Mouse (Mus musculus): ENCODE results near the gene Syvn1. TPM values are rescaled to one million over a fixed set of nuclear protein-coding genes. Genes with fewer than 3 reads are reported as not detected.

Syvn1 gene
- polyA plus RNA-seq (2014; fragmentation: Illumina TruSeq; extraction: RNeasy Lipid Tissue Mini Kit (QIAGEN cat#74804); ENCODE audit: low read depth, low replicate concordance), result 0.82 TPM

DNA sequence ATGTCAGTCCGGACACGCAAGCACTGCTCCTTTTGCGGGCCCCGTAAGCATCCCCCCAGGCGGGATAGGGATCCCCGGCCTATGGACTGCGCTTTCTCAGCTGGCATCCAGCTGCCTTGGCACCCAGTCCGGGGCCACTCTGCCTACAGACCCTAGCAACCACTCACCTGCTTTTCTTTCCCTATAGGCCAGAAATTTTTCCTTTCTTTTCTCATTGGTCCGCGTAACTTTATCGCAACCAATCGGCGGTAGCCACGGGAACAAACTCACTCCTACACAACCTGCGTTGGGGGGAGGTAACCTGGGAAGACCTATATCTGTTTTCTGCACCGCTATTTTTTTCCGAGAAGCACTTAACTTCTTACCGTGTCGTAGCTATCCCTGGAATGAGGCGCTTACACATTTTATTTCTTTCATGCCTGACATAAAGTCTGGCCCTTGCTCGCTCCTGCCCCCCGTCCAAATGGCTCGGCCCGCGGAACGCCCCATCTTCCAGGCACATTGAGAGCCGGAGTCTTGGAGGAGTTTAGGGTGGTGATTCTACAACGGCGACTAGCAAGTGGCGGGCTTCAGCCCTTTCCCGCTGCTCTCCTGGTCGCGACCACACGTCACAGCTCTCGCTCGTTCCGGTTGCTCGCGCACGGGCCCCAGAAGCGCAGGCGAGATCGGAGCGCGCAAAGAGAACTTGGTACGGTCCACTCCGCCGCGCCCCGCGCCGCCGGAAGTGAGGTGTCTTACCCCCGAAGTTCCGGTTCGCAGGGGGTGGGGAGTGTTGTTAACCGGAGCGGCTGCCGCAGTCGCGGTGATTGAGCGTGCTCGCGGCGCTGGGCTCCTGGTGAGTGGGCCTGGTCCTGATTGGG lies at the start of gene Syvn1:
Syvn1 (plus strand) TSS at position 283 of the 860 bp plus-strand sequence.

GRCm38 (mm10) chr19:6015511-6016315 lies 30.7 kb upstream of the Syvn1 start, which contains the start of gene Capn1:
TSS of gene Capn1 (minus strand) at chr19:6015897.

DNA sequence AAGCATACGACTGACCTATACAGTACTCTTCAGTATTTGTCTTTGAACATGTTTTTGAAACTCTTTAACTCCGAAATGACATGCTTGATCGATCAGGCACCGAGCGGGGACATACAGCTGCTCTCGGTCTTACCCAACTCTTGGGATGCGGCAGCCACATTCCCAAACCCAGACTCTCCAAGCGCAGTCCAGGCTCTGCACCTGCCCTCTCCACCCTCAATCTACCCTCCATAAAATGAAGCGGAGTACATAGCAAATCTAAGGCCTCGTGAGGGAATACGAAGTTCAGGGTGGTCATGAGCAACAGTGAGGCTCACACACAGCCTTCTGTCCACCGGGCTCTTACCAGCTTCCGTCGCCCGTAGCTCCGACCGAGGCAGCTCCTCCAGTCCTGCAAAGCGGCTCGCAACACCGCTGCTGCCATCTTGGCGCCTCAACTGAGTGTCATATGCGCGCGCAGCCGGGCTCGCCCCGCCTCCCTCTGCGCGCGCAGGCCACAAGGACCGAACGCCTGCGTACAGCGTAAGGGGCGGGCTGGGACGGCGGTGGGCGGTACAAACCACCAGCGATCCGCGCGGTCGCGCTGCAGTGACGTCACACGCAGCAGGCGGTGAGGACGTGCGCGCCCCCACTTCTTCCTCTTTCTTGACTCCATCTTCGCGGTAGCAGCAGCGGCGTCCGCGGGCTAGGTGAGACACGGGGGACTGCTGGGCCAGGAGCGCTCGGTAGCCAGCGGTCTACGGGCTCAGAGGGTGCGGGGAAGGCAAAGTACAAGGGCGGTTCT lies 11.1 kb downstream of the Syvn1 start, which contains the start of the genes Mrpl49 and Fau:
Mrpl49 (minus strand) TSS at position 473 of the 784 bp plus-strand sequence.
Fau (plus strand) TSS at position 532 of the 784 bp plus-strand sequence.

DNA sequence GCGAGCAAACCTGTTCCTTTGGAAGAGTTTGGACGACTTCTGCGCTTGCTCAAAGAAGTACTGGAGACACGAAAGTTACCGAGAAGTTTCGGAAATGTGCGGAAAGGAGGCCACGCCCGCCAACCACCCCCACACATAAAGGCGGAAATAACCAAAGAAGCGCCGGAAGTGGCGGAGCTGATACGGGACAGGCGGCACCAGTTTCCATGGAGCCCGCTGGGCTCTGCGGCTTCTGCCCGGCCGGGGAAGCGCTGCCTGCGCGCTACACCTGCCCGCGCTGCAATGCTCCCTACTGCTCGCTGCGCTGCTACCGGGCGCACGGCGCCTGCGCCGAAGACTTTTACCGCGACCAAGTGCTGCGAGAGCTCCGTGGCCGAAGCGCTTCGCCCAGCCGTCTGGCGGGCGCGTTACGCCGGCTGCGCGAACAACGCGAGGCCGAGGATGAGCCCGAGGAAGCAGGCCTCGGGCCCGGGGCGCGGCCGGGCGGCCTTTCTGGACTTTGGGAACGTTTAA lies 14.7 kb downstream of the Syvn1 start, which contains the start of gene Znhit2:
Znhit2 (plus strand) TSS at position 172 of the 513 bp plus-strand sequence.

DNA sequence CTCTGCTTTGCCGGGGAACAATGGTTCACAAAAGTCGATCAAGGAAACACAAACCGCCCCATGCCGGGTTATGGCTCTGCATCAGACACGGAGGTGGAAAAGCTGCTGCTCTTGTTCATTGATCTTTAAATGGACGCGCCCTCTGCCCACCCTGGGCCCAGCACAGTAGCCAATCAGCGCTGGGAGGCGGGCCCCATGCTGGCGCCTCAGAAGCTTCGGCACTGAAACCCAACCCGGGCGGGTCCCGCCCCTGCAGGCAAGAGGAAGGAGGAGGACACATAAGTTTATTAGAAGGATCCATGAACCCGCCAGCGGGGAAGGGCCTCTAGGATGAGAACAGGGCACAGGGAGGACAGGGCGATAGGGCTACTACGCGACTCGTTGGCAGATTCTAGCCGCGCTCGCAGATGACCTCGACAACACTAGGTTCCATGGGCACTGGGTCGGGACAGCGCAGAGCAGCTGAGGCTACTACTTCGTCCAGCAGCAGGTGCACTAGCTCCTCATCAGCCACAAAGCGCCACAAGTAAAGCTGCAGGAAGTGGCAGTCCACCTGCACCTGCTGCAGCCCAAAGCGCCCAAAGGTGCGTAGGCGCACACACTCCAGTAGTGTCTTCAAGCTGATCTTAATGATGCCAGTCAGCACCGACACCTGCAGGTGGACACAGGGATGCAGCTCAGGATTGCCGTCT lies 21.5 kb downstream of the Syvn1 start, which contains the start of gene Tm7sf2:
Tm7sf2 (minus strand) TSS at position 650 of the 692 bp plus-strand sequence.

GRCm38 (mm10) chr19:6076564-6077393 lies 30.4 kb downstream of the Syvn1 start, which contains the start of gene Vps51:
TSS of gene Vps51 (minus strand) at chr19:6077231.

GRCm38 (mm10) chr19:6079983-6080480 lies 33.7 kb downstream of the Syvn1 start, which contains the start of gene Tmem262:
TSS of gene Tmem262 (plus strand) at chr19:6080033.

DNA sequence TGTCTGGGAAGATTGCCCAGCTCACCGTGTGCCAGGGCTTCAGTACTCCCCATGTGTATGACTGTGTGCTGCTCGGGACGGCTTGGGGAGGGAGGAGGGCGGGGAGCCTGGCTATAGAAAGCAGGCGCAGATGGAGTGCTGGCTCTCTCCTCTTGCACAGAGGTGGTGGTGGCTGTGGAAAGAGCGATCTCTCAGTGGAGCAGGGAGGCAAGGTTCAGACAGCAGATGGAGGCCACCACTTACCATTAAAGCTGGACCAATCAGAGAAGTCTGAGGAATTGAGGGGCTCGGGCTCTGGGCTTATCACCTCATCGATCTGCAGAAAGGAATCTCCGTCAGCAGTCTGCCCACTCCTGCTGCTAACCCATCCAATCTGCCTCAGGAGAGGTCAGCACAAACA lies 35.8 kb downstream of the Syvn1 start, which contains the start of gene Gm28374:
Gm28374 (minus strand) TSS at position 101 of the 400 bp plus-strand sequence.

GRCm38 (mm10) chr19:6084478-6085248 lies 38.3 kb downstream of the Syvn1 start, which contains the start of the genes Zfpl1 and Cdca5:
TSS of gene Zfpl1 (minus strand) at chr19:6084956.
TSS of gene Cdca5 (plus strand) at chr19:6084983.

DNA sequence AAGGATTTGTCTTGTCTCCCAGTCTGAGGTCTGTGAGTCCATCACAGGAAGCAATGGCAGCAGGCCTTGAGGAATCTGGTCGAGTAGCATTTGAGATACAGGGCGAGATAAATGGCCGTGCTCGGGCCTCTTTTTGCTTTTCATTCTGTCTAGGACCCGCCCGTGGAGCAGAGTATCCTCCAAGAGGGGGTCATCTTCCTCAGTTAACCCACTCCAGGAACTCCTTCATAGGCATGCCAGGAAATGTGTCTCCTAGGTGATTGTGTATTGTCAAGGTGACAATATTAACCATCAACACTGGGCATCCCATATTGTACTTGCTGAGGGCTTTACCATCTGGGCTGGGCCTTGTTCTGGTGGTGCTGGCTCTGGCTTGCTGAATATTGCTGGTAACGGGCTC lies 47.7 kb downstream of the Syvn1 start, which contains the start of gene AC131692.1:
AC131692.1 (plus strand) TSS at position 301 of the 400 bp plus-strand sequence.

Other genes with a start within 250 kb of the Syvn1 start
- 4.1 TPM for gene Frmd8, start 171.3 kb upstream of the Syvn1 start, polyA plus RNA-seq (2014; fragmentation: Illumina TruSeq; extraction: RNeasy Lipid Tissue Mini Kit (QIAGEN cat#74804); ENCODE audit: low read depth, low replicate concordance)
- gene Slc25a45, start 168.8 kb upstream of the Syvn1 start, polyA plus RNA-seq (2014; fragmentation: Illumina TruSeq; extraction: RNeasy Lipid Tissue Mini Kit (QIAGEN cat#74804); ENCODE audit: low read depth, low replicate concordance), result 3.4 TPM
- not detected for gene Tigd3, start 152.4 kb upstream of the Syvn1 start, polyA plus RNA-seq (2014; fragmentation: Illumina TruSeq; extraction: RNeasy Lipid Tissue Mini Kit (QIAGEN cat#74804); ENCODE audit: low read depth, low replicate concordance)
- gene Dpf2, start 133.6 kb upstream of the Syvn1 start, polyA plus RNA-seq (2014; fragmentation: Illumina TruSeq; extraction: RNeasy Lipid Tissue Mini Kit (QIAGEN cat#74804); ENCODE audit: low read depth, low replicate concordance), result 8.1 TPM
- gene Cdc42ep2, start 121.8 kb upstream of the Syvn1 start, polyA plus RNA-seq (2014; fragmentation: Illumina TruSeq; extraction: RNeasy Lipid Tissue Mini Kit (QIAGEN cat#74804); ENCODE audit: low read depth, low replicate concordance), result 1.7 TPM
- 3.7 TPM for gene Pola2, start 82.4 kb upstream of the Syvn1 start, polyA plus RNA-seq (2014; fragmentation: Illumina TruSeq; extraction: RNeasy Lipid Tissue Mini Kit (QIAGEN cat#74804); ENCODE audit: low read depth, low replicate concordance)
- gene Slc22a20, start 60.4 kb upstream of the Syvn1 start, polyA plus RNA-seq (2014; fragmentation: Illumina TruSeq; extraction: RNeasy Lipid Tissue Mini Kit (QIAGEN cat#74804); ENCODE audit: low read depth, low replicate concordance), result not detected
- 2.1 TPM for gene Capn1, start 30.7 kb upstream of the Syvn1 start, polyA plus RNA-seq (2014; fragmentation: Illumina TruSeq; extraction: RNeasy Lipid Tissue Mini Kit (QIAGEN cat#74804); ENCODE audit: low read depth, low replicate concordance)
- gene Mrpl49, start 11.2 kb downstream of the Syvn1 start, polyA plus RNA-seq (2014; fragmentation: Illumina TruSeq; extraction: RNeasy Lipid Tissue Mini Kit (QIAGEN cat#74804); ENCODE audit: low read depth, low replicate concordance), result 39.2 TPM
- 27.5 TPM for gene Fau, start 11.3 kb downstream of the Syvn1 start, polyA plus RNA-seq (2014; fragmentation: Illumina TruSeq; extraction: RNeasy Lipid Tissue Mini Kit (QIAGEN cat#74804); ENCODE audit: low read depth, low replicate concordance)
- gene Znhit2, start 14.6 kb downstream of the Syvn1 start, polyA plus RNA-seq (2014; fragmentation: Illumina TruSeq; extraction: RNeasy Lipid Tissue Mini Kit (QIAGEN cat#74804); ENCODE audit: low read depth, low replicate concordance), result not detected
- 2.7 TPM for gene Tm7sf2, start 21.8 kb downstream of the Syvn1 start, polyA plus RNA-seq (2014; fragmentation: Illumina TruSeq; extraction: RNeasy Lipid Tissue Mini Kit (QIAGEN cat#74804); ENCODE audit: low read depth, low replicate concordance)
- gene Vps51, start 30.7 kb downstream of the Syvn1 start, polyA plus RNA-seq (2014; fragmentation: Illumina TruSeq; extraction: RNeasy Lipid Tissue Mini Kit (QIAGEN cat#74804); ENCODE audit: low read depth, low replicate concordance), result 7.1 TPM
- gene Tmem262, start 33.5 kb downstream of the Syvn1 start, polyA plus RNA-seq (2014; fragmentation: Illumina TruSeq; extraction: RNeasy Lipid Tissue Mini Kit (QIAGEN cat#74804); ENCODE audit: low read depth, low replicate concordance), result not detected
- gene Gm28374, start 35.7 kb downstream of the Syvn1 start, polyA plus RNA-seq (2014; fragmentation: Illumina TruSeq; extraction: RNeasy Lipid Tissue Mini Kit (QIAGEN cat#74804); ENCODE audit: low read depth, low replicate concordance), result not detected
- 1.5 TPM for gene Zfpl1, start 38.4 kb downstream of the Syvn1 start, polyA plus RNA-seq (2014; fragmentation: Illumina TruSeq; extraction: RNeasy Lipid Tissue Mini Kit (QIAGEN cat#74804); ENCODE audit: low read depth, low replicate concordance)
- gene Cdca5, start 38.4 kb downstream of the Syvn1 start, polyA plus RNA-seq (2014; fragmentation: Illumina TruSeq; extraction: RNeasy Lipid Tissue Mini Kit (QIAGEN cat#74804); ENCODE audit: low read depth, low replicate concordance), result 1.2 TPM
- gene AC131692.1, start 47.8 kb downstream of the Syvn1 start, polyA plus RNA-seq (2014; fragmentation: Illumina TruSeq; extraction: RNeasy Lipid Tissue Mini Kit (QIAGEN cat#74804); ENCODE audit: low read depth, low replicate concordance), result not detected
- not detected for gene Naaladl1, start 59.2 kb downstream of the Syvn1 start, polyA plus RNA-seq (2014; fragmentation: Illumina TruSeq; extraction: RNeasy Lipid Tissue Mini Kit (QIAGEN cat#74804); ENCODE audit: low read depth, low replicate concordance)
- gene Sac3d1, start 72.1 kb downstream of the Syvn1 start, polyA plus RNA-seq (2014; fragmentation: Illumina TruSeq; extraction: RNeasy Lipid Tissue Mini Kit (QIAGEN cat#74804); ENCODE audit: low read depth, low replicate concordance), result 0.70 TPM
- gene Snx15, start 81.7 kb downstream of the Syvn1 start, polyA plus RNA-seq (2014; fragmentation: Illumina TruSeq; extraction: RNeasy Lipid Tissue Mini Kit (QIAGEN cat#74804); ENCODE audit: low read depth, low replicate concordance), result 4.0 TPM
- not detected for gene Batf2, start 94.4 kb downstream of the Syvn1 start, polyA plus RNA-seq (2014; fragmentation: Illumina TruSeq; extraction: RNeasy Lipid Tissue Mini Kit (QIAGEN cat#74804); ENCODE audit: low read depth, low replicate concordance)
- gene Arl2, start 95.0 kb downstream of the Syvn1 start, polyA plus RNA-seq (2014; fragmentation: Illumina TruSeq; extraction: RNeasy Lipid Tissue Mini Kit (QIAGEN cat#74804); ENCODE audit: low read depth, low replicate concordance), result 2.3 TPM
- not detected for gene Majin, start 137.8 kb downstream of the Syvn1 start, polyA plus RNA-seq (2014; fragmentation: Illumina TruSeq; extraction: RNeasy Lipid Tissue Mini Kit (QIAGEN cat#74804); ENCODE audit: low read depth, low replicate concordance)
- not detected for gene Gpha2, start 179.8 kb downstream of the Syvn1 start, polyA plus RNA-seq (2014; fragmentation: Illumina TruSeq; extraction: RNeasy Lipid Tissue Mini Kit (QIAGEN cat#74804); ENCODE audit: low read depth, low replicate concordance)
- gene Ppp2r5b, start 189.3 kb downstream of the Syvn1 start, polyA plus RNA-seq (2014; fragmentation: Illumina TruSeq; extraction: RNeasy Lipid Tissue Mini Kit (QIAGEN cat#74804); ENCODE audit: low read depth, low replicate concordance), result 3.4 TPM
- not detected for gene Atg2a, start 195.1 kb downstream of the Syvn1 start, polyA plus RNA-seq (2014; fragmentation: Illumina TruSeq; extraction: RNeasy Lipid Tissue Mini Kit (QIAGEN cat#74804); ENCODE audit: low read depth, low replicate concordance)
- 14.9 TPM for gene Ehd1, start 230.1 kb downstream of the Syvn1 start, polyA plus RNA-seq (2014; fragmentation: Illumina TruSeq; extraction: RNeasy Lipid Tissue Mini Kit (QIAGEN cat#74804); ENCODE audit: low read depth, low replicate concordance)

Data from adrenal gland, adult 10 weeks (tissue).